Mouse (Mus musculus) ES-E14 (cell line): ENCODE data around the gene Elfn1.

Source experiments
- HCFC1 ChIP-seq: IDR thresholded peaks from 2 replicates; pipeline ENCODE4 v1.6.1; 2012; ENCODE audit warnings: low read length, inconsistent platforms, borderline replicate concordance; ENCODE audit not compliant: insufficient read depth
- ZC3H11A ChIP-seq: IDR thresholded peaks from 2 replicates; pipeline ENCODE4 v1.6.1; 2012; ENCODE audit warnings: low read depth, mild to moderate bottlenecking, inconsistent platforms, low read length, borderline replicate concordance
- ZNF384 ChIP-seq: IDR thresholded peaks from 2 replicates; pipeline ENCODE4 v1.6.1; 2012; ENCODE audit warnings: low read depth, low read length, inconsistent platforms

DNA sequence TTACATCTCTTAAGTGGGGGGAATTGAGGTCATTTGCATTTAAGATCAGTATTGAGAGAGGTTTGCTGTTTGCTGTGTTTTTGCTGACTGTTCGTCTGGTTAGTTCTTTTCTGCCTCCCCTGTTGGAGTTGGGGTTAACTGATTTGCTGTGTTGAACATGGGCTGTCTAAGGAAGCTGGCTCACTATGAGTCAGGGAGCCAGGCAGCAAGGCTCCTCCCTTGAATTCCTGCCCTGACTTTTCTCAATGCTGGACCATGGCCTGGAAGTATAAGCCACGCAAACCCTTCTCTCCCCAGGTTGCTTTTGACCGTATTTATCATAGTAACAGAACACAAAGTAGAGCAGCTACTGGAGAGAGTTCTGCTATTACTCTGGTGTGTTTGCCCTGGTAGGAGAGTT is 83.8 kb downstream of the Elfn1 start:
- no peak for TF ChIP-seq HCFC1
- TF ChIP-seq ZNF384, result no peak
- no peak for TF ChIP-seq ZC3H11A
